Mouse (Mus musculus): ENCODE data around the gene Cpe. TPM values are rescaled to one million over a fixed set of nuclear protein-coding genes. Genes with fewer than 3 reads are reported as not detected.

Cpe gene
- total and polyA plus RNA-seq, 3 experiments: 0.13 TPM; not detected in 2

- no peak overlapping the region for H3K4me2 ChIP-seq (ENCODE audit: insufficient read depth, low read depth, poor library complexity, severe bottlenecking)
- no peaks in the 10 kb centered on the region for H3K4me1 ChIP-seq (ENCODE audit: control insufficient read depth in 1 of 2, insufficient read depth in 2 of 2)
- no peak overlapping the region for H3K27ac ChIP-seq (ENCODE audit: insufficient read depth, low read depth)
- TF ChIP-seq GABPA (IDR thresholded peaks at IDR 0.05; ENCODE audit: insufficient replicate concordance, low read depth, low read length) (no peak), ZMIZ1 (IDR thresholded peaks at IDR 0.05; ENCODE audit: low read depth, low read length) (no peak), MAZ (IDR thresholded peaks at IDR 0.05; ENCODE audit: low read depth, low read length) (no peak), TCF12 (IDR thresholded peaks at IDR 0.05; ENCODE audit: low read depth, low read length) (no peak), RAD21 (IDR thresholded peaks at IDR 0.05; ENCODE audit: low read depth, low read length) (no peak), ETS1 (conservative IDR thresholded peaks at IDR 0.05; ENCODE audit: low read depth, low read length) (no peak), POLR2A (IDR thresholded peaks at IDR 0.05; ENCODE audit: low read depth, low read length) (no peak), NRF1 (IDR thresholded peaks at IDR 0.05; ENCODE audit: low read depth, low read length) (no peak), CHD2 (IDR thresholded peaks at IDR 0.05; ENCODE audit: low read length) (no peak), RCOR1 (conservative IDR thresholded peaks at IDR 0.05; ENCODE audit: low read depth, low read length) (no peak), ZC3H11A (IDR thresholded peaks at IDR 0.05; ENCODE audit: low read depth, low read length) (no peak), IRF4 (IDR thresholded peaks at IDR 0.05; ENCODE audit: low read depth, low read length) (no peak), PAX5 (IDR thresholded peaks at IDR 0.05; ENCODE audit: low read length) (no peak), MAX (IDR thresholded peaks at IDR 0.05; ENCODE audit: low read length) (no peak), USF1 (IDR thresholded peaks at IDR 0.05; ENCODE audit: low read depth, low read length) (no peak), EP300 (IDR thresholded peaks at IDR 0.05; ENCODE audit: low read length) (no peak), NELFE (IDR thresholded peaks at IDR 0.05; ENCODE audit: low read depth, low read length) (no peak), E2F4 (IDR thresholded peaks at IDR 0.05; ENCODE audit: insufficient replicate concordance, low read depth, low read length) (no peak)
- H3K9me3 ChIP-seq (replicated peaks; ENCODE audit: low read length): peaks cover 3% of the 10 kb centered on the region
- dilution Hi-C loops (cut with MboI; ENCODE audit: extremely low pct_ligation_motif_present, extremely low pct_unique_long_range_greater_than_20kb, low sequenced_read_pairs) (no loop called here), in situ Hi-C loops (cut with MboI; ENCODE audit: low pct_ligation_motif_present, low pct_unique_long_range_greater_than_20kb, low sequenced_read_pairs) (no loop called here)
- no peaks in the 10 kb centered on the region for H3K27me3 ChIP-seq (replicated peaks)
- H3K9ac ChIP-seq (ENCODE audit: insufficient read depth, low read depth): no peak overlapping the region
- H3K79me2 ChIP-seq (replicated peaks; ENCODE audit: control insufficient read depth, extremely low read depth, insufficient read depth, poor library complexity, severe bottlenecking): no peaks in the 10 kb centered on the region
- DNase-seq (ENCODE audit: extremely low read depth): no peak
- H3K4me3 ChIP-seq (replicated peaks in 1 of 3; ENCODE audit: low read depth in 2 of 3, low read length in 2 of 3, poor library complexity in 1 of 3): no peak overlapping the region
- no peaks in the 10 kb centered on the region for H3K36me3 ChIP-seq (replicated peaks in 1 of 2; ENCODE audit: control insufficient read depth in 1 of 2, insufficient read depth in 1 of 2, low read length in 1 of 2)
Measured at GRCm38 (mm10) chr8:64628039-64628438, 64.8 kb downstream of the Cpe start.

GRCm38 (mm10) chr8:64624603-64625037 lies 68.2 kb downstream of the Cpe start:
- Histone ChIP-seq H3K36me3 (replicated peaks in 1 of 2; ENCODE audit: control insufficient read depth in 1 of 2, insufficient read depth in 1 of 2, low read length in 1 of 2) (no peaks in the 10 kb centered on the region), H3K4me1 (ENCODE audit: control insufficient read depth in 1 of 2, insufficient read depth in 2 of 2) (no peaks in the 10 kb centered on the region), H3K27me3 (replicated peaks) (no peaks in the 10 kb centered on the region), H3K27ac (ENCODE audit: insufficient read depth, low read depth) (no peak overlapping the region), H3K79me2 (replicated peaks; ENCODE audit: control insufficient read depth, extremely low read depth, insufficient read depth, poor library complexity, severe bottlenecking) (no peaks in the 10 kb centered on the region), H3K9me3 (replicated peaks; ENCODE audit: low read length) (peaks cover 3% of the 10 kb centered on the region), H3K4me2 (ENCODE audit: insufficient read depth, low read depth, poor library complexity, severe bottlenecking) (no peak overlapping the region), H3K9ac (ENCODE audit: insufficient read depth, low read depth) (no peak overlapping the region), H3K4me3 (replicated peaks in 1 of 3; ENCODE audit: low read depth in 2 of 3, low read length in 2 of 3, poor library complexity in 1 of 3) (no peak overlapping the region)
- in situ Hi-C loops (cut with MboI; ENCODE audit: low pct_ligation_motif_present, low pct_unique_long_range_greater_than_20kb, low sequenced_read_pairs) (no loop called here), dilution Hi-C loops (cut with MboI; ENCODE audit: extremely low pct_ligation_motif_present, extremely low pct_unique_long_range_greater_than_20kb, low sequenced_read_pairs) (no loop called here)
- TF ChIP-seq MAX (IDR thresholded peaks at IDR 0.05; ENCODE audit: low read length): no peak
- TF ChIP-seq RCOR1 (conservative IDR thresholded peaks at IDR 0.05; ENCODE audit: low read depth, low read length): no peak
- TF ChIP-seq MYC (IDR thresholded peaks at IDR 0.05; ENCODE audit: low read depth, low read length): no peak
- TF ChIP-seq EP300 (IDR thresholded peaks at IDR 0.05; ENCODE audit: low read length): no peak
- no peak for TF ChIP-seq PAX5 (IDR thresholded peaks at IDR 0.05; ENCODE audit: low read length)
- no peak for TF ChIP-seq CHD1 (IDR thresholded peaks at IDR 0.05; ENCODE audit: low read depth, low read length)
- no peak for DNase-seq (ENCODE audit: extremely low read depth)

Data from CH12.LX (cell line).